Mouse (Mus musculus): ENCODE measurements around the gene Dhh. TPM values are rescaled to one million over a fixed set of nuclear protein-coding genes. Genes with fewer than 3 reads are reported as not detected.

Gene Dhh
- total and polyA plus RNA-seq, 3 experiments: not detected

GRCm38 (mm10) chr15:98852071-98852470 lies 46.3 kb downstream of the Dhh start:
- no peak overlapping the region for H3K4me3 ChIP-seq (replicated peaks in 1 of 3; ENCODE audit: low read depth in 2 of 3, low read length in 2 of 3, poor library complexity in 1 of 3)
- dilution Hi-C loops (cut with MboI; ENCODE audit: extremely low pct_ligation_motif_present, extremely low pct_unique_long_range_greater_than_20kb, low sequenced_read_pairs) (no loop called here), in situ Hi-C loops (cut with MboI; ENCODE audit: low pct_ligation_motif_present, low pct_unique_long_range_greater_than_20kb, low sequenced_read_pairs) (no loop called here)
- no peak overlapping the region for H3K27ac ChIP-seq (ENCODE audit: insufficient read depth, low read depth)
- no peak overlapping the region for H3K9ac ChIP-seq (ENCODE audit: insufficient read depth, low read depth)
- H3K4me1 ChIP-seq (ENCODE audit: control insufficient read depth in 1 of 2, insufficient read depth in 2 of 2): no peaks in the 10 kb centered on the region
- TF ChIP-seq CHD2 (IDR thresholded peaks at IDR 0.05; ENCODE audit: low read length): no peak
- TF ChIP-seq JUN (IDR thresholded peaks at IDR 0.05; ENCODE audit: insufficient read depth, low read depth, low read length): no peak
- no peak for TF ChIP-seq BHLHE40 (IDR thresholded peaks at IDR 0.05; ENCODE audit: low read depth, low read length)
- TF ChIP-seq USF2 (conservative IDR thresholded peaks at IDR 0.05; ENCODE audit: low read depth, low read length): no peak
- TF ChIP-seq E2F4 (IDR thresholded peaks at IDR 0.05; ENCODE audit: insufficient replicate concordance, low read depth, low read length): no peak
- H3K4me2 ChIP-seq (ENCODE audit: insufficient read depth, low read depth, poor library complexity, severe bottlenecking): no peak overlapping the region
- H3K9me3 ChIP-seq (replicated peaks; ENCODE audit: low read length): no peaks in the 10 kb centered on the region
- peaks cover 8% of the 10 kb centered on the region; the same call in 1 of the 2 replicates for H3K79me2 ChIP-seq (replicated peaks; ENCODE audit: control insufficient read depth, extremely low read depth, insufficient read depth, poor library complexity, severe bottlenecking)
- H3K36me3 ChIP-seq (replicated peaks in 1 of 2; ENCODE audit: control insufficient read depth in 1 of 2, insufficient read depth in 1 of 2, low read length in 1 of 2): peaks cover 96 to 100% of the 10 kb centered on the region in 2 experiments
- no peak for DNase-seq (ENCODE audit: extremely low read depth)
- no peaks in the 10 kb centered on the region for H3K27me3 ChIP-seq (replicated peaks)

GRCm38 (mm10) chr15:98851229-98851818 lies 47.0 kb downstream of the Dhh start:
- Histone ChIP-seq H3K79me2 (replicated peaks; ENCODE audit: control insufficient read depth, extremely low read depth, insufficient read depth, poor library complexity, severe bottlenecking) (peaks cover 8% of the 10 kb centered on the region; the same call in 1 of the 2 replicates), H3K9ac (ENCODE audit: insufficient read depth, low read depth) (no peak overlapping the region), H3K4me1 (ENCODE audit: control insufficient read depth in 1 of 2, insufficient read depth in 2 of 2) (no peaks in the 10 kb centered on the region), H3K36me3 (replicated peaks in 1 of 2; ENCODE audit: control insufficient read depth in 1 of 2, insufficient read depth in 1 of 2, low read length in 1 of 2) (peaks cover 96 to 100% of the 10 kb centered on the region in 2 experiments), H3K27ac (ENCODE audit: insufficient read depth, low read depth) (no peak overlapping the region), H3K4me2 (ENCODE audit: insufficient read depth, low read depth, poor library complexity, severe bottlenecking) (no peak overlapping the region), H3K27me3 (replicated peaks) (no peaks in the 10 kb centered on the region), H3K9me3 (replicated peaks; ENCODE audit: low read length) (no peaks in the 10 kb centered on the region), H3K4me3 (replicated peaks in 1 of 3; ENCODE audit: low read depth in 2 of 3, low read length in 2 of 3, poor library complexity in 1 of 3) (no peak overlapping the region)
- TF ChIP-seq MEF2A (IDR thresholded peaks at IDR 0.05; ENCODE audit: borderline replicate concordance, low read depth, low read length) (no peak), RCOR1 (conservative IDR thresholded peaks at IDR 0.05; ENCODE audit: low read depth, low read length) (no peak), USF1 (IDR thresholded peaks at IDR 0.05; ENCODE audit: low read depth, low read length) (no peak), ZKSCAN1 (IDR thresholded peaks at IDR 0.05; ENCODE audit: borderline replicate concordance, low read depth, low read length) (no peak), ZC3H11A (IDR thresholded peaks at IDR 0.05; ENCODE audit: low read depth, low read length) (no peak), HCFC1 (IDR thresholded peaks at IDR 0.05; ENCODE audit: low read depth, low read length) (no peak), E2F4 (IDR thresholded peaks at IDR 0.05; ENCODE audit: insufficient replicate concordance, low read depth, low read length) (no peak), TCF12 (IDR thresholded peaks at IDR 0.05; ENCODE audit: low read depth, low read length) (no peak), EP300 (IDR thresholded peaks at IDR 0.05; ENCODE audit: low read length) (no peak)
- DNase-seq (ENCODE audit: extremely low read depth): no peak
- in situ Hi-C loops (cut with MboI; ENCODE audit: low pct_ligation_motif_present, low pct_unique_long_range_greater_than_20kb, low sequenced_read_pairs) (no loop called here), dilution Hi-C loops (cut with MboI; ENCODE audit: extremely low pct_ligation_motif_present, extremely low pct_unique_long_range_greater_than_20kb, low sequenced_read_pairs) (no loop called here)

All from CH12.LX (cell line).